Mouse (Mus musculus) layer of hippocampus, adult 8-10 months (tissue): ENCODE measurements at regions not wholly inside any gene's neighbourhood (a gene's known extent, or its start where the extent isn't known, plus 50 kb on each side); places are given as distances from the start of the nearest gene placed in this dataset.

Experiments used
- DNase-seq, 2 experiments: peaks; one replicate each; pipeline ENCODE4 v3.0.0; 2022; ENCODE audit warnings: low spot score in 2 of 2

DNA sequence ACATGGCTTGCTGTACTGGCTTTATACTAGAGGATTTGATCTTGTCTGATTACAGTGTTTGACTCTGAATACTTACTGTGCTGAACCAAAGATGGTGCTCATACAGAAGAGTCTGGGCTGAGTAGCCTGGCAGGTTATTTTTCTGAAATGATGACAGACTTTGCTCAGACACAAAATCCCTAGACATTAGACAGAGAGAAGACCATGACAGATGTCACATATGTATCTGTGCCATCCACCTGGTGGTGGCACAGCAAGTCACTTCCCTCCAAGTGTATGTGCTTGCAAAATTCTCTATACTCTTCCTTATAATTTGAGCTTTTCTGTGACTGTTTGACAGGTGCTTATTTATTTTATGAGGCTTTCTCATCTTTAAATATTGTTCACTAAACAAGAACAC, 80.7 kb downstream of the Gm7361 start:
- DNase-seq = no peak

- DNase-seq = no peak
Measured at GRCm38 (mm10) chr5:26339266-26339665, 81.8 kb downstream of the Gm7361 start.

GRCm38 (mm10) chr5:26355156-26355555, 97.7 kb downstream of the Gm7361 start:
- DNase-seq = no peak

- DNase-seq = no peak
Measured at GRCm38 (mm10) chr5:26359082-26359481, 101.6 kb downstream of the Gm7361 start.

DNA sequence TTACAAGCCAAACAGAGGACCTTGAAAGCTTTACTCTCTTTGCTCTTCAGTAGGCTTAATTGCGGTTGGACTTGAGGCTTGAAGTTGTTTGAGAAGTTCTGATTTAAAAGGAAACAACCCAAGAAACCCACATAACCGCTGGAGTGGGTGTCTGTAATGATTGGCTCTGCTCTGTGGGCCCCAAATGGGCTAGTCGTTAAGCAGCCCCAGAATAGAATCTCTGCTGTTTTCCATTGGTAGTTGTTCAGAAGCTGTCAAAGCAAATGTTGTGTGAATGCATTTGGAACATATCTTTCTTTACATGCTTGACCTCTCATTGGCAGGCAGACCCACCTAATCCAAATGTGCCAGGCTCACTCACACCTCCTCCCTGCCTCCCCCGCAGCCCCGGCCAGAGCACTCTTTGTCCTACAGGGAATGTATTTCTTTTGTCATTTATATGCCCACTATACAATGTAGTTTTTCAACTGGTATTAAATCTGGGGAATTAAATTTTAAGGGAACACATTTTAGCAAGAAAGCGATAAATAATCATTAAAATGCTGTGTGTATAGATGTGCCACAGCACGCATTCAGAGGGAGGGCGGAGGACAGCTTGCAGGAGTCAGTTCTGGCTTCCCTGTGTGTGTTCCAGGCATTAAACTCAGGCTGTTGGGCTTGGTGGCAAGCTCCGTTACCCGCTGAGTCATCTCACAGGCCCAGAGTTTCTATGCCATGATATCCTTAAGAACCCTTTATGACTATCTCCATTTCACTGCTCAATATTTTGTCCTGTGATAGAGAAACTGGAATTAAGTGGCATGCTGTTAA, 116.9 kb downstream of the Gm7361 start:
- DNase-seq = no peak

DNA sequence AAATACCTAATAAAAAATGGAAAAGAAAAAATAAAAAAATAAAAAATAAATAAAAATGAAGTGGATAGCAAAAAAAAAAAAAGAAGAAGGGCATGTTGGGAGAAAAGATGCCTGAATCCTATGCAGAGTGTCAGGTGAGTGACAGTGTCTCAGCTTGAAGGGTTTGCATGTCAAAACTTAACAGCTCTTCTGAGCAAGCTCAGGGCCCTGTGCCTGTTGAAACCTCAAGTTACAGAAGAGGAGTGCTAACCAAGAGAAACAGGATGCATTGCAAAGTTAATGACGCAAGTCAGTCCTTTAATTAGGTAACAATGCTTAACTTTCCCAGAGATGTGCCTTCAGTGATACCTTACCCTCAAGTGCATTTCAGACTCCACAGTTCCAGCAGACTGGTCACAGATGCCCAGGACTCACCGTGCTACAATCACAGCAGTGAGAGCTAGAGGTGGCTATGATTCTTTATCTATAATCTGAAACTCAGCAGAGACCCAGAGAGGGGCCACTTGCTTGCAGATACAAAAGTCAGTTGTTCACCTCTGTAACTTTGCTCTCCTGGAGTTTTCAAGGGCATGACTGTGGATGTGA, 149.7 kb downstream of the Gm7361 start:
- no peak for DNase-seq

DNA sequence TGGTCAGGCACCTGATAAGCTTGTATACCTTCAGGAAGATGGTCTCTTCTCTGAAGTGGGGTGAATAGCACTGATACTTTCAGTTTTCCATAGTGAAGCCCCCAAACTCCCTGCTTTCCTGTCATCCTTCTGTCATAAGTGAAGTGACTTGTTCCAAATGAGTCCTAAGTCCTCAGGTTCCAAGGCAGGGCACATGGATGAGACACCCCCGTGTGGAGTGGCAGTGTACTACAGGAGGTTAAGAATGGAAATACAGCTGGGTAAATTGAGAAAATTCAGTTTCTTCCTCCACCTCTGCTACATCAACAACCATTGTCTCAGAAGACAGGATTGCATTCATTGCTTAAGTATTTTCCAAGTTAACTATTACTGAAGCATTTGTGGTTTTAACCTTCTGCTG, 155.7 kb downstream of the Gm7361 start:
- DNase-seq = no peak

DNA sequence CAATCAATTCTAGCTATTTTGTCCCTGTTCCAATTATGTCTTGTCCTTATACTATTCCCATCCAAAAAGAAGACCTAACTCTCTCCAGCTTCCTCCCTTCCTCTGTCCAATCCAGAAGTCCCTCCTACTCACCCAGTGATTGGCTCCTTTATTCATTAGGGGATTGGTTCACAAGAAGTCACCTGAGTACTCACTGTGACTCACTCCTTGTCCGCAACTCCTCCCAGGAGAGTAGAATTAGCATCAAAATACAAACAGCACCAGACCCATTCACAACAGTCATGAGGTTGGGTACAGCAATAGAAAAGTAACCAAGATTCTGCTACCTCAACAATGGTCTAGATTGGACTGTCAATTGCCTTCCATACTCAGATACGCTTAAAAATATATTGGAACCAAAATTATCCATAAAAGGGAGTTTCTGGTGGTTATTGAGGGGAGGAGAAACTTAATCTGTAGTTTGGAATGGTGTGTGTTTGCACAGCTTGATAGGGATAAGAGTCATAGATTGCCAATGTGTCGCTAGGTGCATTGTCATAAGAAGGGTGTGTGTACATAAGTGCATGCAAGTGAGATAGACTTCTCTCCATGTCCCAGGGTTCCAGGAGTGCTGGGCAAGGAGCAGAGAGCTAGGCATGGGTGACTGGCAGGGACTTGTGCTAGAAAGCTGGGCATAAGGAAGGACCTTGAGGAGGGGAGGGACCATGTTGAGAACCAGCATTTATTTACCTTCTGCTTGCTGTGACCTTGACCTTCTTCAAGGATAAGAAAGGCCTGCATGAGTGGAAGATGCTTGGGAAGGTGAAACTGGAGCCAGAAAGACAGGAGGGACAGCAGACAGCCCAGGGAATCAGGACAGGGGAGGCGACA, 187.1 kb downstream of the Gm7361 start:
- no peak for DNase-seq

DNA sequence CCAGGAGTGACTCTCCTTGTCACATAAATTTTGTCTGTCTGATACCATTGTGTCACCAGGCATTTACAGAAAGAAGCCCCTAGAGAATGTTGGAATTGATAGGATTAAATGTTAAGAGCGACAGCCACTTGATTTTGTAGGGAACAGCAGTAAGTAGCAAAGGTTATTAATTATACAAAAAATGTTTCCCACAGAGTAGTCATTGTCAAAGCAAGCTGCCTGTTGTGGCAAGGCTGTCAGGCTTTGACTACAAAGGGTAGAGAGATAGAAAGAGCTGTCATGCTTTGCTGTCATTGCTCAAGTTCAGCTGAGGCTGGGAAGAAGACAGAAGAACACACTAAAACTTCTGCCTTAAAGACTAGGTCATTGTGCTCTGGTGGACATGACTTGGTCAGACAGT, 193.8 kb downstream of the Gm7361 start:
- no peak for DNase-seq

GRCm38 (mm10) chr5:26457627-26458026, 200.1 kb downstream of the Gm7361 start:
- DNase-seq = no peak

GRCm38 (mm10) chr5:26466666-26467065, 209.2 kb downstream of the Gm7361 start:
- no peak for DNase-seq

GRCm38 (mm10) chr5:26485726-26486125, 228.2 kb downstream of the Gm7361 start:
- no peak for DNase-seq

GRCm38 (mm10) chr5:26494003-26494402, 236.5 kb downstream of the Gm7361 start:
- no peak for DNase-seq

DNA sequence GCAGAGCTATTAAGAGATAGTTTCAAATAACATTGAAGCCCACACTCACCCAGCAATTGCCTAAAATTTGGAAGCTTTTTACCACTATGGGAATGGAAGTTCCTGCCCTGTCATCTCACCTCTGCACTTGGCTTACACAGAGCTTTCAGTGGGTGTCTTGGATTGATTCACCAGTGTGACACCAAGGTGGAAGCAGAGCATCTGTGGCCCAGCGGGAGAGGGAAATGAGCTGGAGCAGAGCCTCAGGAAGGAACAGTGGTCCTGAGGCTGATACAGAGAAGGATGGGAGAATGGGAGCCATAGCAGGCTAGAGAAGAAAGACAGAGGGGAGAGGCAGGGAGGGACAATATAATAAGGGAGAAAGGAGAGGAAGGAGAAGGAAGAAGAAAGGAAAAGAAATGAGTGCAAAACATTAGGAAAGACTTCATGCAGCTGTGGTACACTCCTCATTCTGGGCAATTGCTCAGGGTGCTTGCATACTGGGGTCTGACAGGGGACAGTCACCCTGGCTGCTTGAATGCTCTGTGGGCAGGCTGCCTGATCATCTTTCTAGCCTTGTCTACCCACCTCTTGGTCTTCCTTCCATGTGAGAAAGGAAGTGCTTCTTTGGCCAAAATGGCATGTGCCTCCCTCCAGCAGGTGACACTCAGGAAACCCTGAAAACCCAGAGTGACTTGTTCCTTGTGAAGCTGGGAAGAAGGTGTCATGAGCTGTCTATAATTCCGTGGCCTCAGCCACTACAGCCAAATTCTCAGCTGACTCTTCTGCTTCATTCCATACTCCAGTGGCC, 240.3 kb downstream of the Gm7361 start:
- DNase-seq = no peak

GRCm38 (mm10) chr5:26509525-26510168, 252.2 kb downstream of the Gm7361 start:
- no peak for DNase-seq

DNA sequence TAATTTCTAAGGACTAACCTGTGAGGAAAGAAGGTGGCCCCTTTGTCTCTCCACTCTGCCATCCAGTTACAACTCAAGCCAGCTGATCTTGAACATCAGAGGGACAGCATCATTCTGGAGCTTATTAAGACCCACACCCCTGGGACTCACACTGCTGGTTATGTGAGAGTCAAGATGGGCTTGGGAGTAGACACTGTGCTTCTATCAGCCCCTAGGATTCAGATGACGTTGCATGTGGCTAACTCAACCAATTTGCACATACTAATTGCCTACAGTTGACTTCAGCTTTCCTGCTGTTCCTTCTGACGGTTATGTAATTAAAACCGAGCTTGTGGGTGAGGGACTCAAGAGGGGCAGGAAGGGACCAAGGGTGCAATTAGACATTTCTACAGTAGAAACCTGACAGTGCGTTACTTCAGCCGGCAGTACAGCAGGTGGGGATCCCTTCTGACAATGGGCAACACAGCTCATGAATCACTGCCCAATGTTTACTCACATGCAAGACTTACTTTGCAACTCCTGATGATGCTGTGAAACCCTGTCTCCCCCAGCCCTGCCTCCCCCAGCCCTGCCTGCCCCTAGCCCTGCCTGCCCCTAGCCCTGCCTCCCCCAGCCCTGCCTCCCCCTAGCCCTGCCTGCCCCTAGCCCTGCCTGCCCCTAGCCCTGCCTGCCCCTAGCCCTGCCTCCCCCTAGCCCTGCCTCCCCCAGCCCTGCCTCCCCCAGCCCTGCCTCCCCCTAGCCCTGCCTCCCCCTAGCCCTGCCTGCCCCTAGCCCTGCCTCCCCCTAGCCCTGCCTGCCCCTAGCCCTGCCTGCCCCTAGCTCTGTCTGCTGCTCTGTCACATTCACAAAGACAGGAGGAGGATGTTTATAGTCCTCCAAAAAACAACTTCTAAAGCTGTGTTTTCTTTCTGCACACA, 255.8 kb downstream of the Gm7361 start:
- no peak for DNase-seq

DNA sequence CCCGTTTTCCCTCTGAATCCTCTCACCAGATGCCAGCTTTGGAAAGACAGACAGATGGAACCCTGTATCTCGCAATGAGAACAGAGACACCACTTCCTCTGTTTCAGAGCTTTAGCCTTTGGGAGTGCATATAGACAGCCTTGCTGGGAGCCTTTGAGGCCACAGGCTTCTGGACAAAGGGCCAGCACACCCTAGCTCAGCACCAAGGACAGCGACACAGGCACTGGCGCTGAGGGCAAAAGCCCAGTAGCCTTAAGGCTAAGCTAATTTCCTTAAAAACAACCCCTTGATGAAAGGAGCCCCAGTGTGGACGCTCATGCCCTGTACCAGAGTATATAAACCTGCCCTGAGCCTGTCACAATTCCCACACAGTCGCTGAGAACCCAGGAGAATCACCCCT, 278.1 kb downstream of the Gm7361 start:
- no peak for DNase-seq

- no peak for DNase-seq
Measured at GRCm38 (mm10) chr5:26563291-26563690, 253.7 kb upstream of the Dpp6 start.

- no peak for DNase-seq
Measured at GRCm38 (mm10) chr5:26564056-26564455, 252.9 kb upstream of the Dpp6 start.

DNA sequence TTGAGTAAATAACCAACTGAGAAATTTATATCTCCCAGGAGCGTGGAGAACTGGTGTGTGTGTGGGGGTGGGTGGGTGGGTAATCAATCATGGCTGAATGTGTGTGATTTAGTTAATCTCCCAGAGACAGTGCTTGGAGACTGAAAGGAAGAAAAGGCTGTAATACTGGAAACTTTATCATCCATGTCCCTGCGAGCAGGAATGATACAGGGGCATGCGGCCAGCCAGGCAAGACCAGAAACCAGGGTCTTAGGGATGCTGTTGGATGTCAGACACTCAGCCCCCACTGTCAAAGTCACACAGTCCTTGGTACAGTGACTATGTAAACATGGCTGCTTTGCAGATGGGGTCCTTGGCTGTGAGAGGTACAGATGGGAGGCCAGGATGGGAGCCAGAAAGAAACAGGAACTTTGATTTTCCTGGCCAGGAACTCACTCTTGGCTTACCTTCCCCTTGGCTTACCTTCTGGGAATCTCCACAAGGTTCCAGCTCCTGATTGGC, 244.3 kb upstream of the Dpp6 start:
- DNase-seq = no peak
